Mouse (Mus musculus) kidney, embryonic 15.5 days (tissue): ENCODE measurements at regions not wholly inside any gene's neighbourhood (a gene's known extent, or its start where the extent isn't known, plus 50 kb on each side); places are given as distances from the start of the nearest gene placed in this dataset.

Experiments used
- ATAC-seq: fragments of 200-750 bp; cut with Nextera tagmentation; replicated peaks from 2 replicates; pipeline ENCODE4 v1.8.0; 2017; ENCODE audit warnings: moderate TSS enrichment; ENCODE audit not compliant: low FRiP score
- H3K27ac ChIP-seq: fragments of 300-500 bp; sonication (generic); 2 replicates; pipeline ENCODE4 v1.5.1; 2015; ENCODE audit warnings: mild to moderate bottlenecking, inconsistent platforms
- H3K27me3 ChIP-seq: fragments of 300-500 bp; sonication (generic); 2 replicates; pipeline ENCODE4 v1.6.1; 2015; ENCODE audit warnings: inconsistent platforms
- H3K36me3 ChIP-seq: fragments of 300-500 bp; sonication (generic); 2 replicates; pipeline ENCODE4 v1.6.1; 2015; ENCODE audit warnings: inconsistent platforms
- H3K4me1 ChIP-seq: fragments of 300-500 bp; sonication (generic); 2 replicates; pipeline ENCODE4 v1.6.1; 2015; ENCODE audit warnings: inconsistent platforms
- H3K4me2 ChIP-seq: fragments of 300-500 bp; sonication (generic); 2 replicates; pipeline ENCODE4 v1.6.1; 2015; ENCODE audit warnings: moderate library complexity, mild to moderate bottlenecking, inconsistent platforms
- H3K4me3 ChIP-seq: fragments of 300-500 bp; sonication (generic); replicated peaks from 2 replicates; pipeline ENCODE4 v1.5.1; 2015; ENCODE audit warnings: mild to moderate bottlenecking, inconsistent platforms
- H3K9ac ChIP-seq: fragments of 300-500 bp; sonication (generic); 2 replicates; pipeline ENCODE4 v1.6.1; 2015; ENCODE audit warnings: mild to moderate bottlenecking, inconsistent platforms
- H3K9me3 ChIP-seq: fragments of 300-500 bp; sonication (generic); replicated peaks from 2 replicates; pipeline ENCODE4 v1.6.1; 2016; ENCODE audit warnings: inconsistent platforms
- WGBS: fragments of 180-500 bp; shearing (Covaris S2); methylation state at CpG from one replicate; pipeline ENCODE4 v1.1.7; 2015; ENCODE audit warnings: mixed read lengths; 5-methylcytosine and 5-hydroxymethylcytosine counted together

GRCm38 (mm10) chr10:14333344-14333743 is 212.1 kb downstream of the Adgrg6 start:
- Histone ChIP-seq H3K9me3 (no peaks in the 10 kb centered on the region), H3K27me3 (no peaks in the 10 kb centered on the region), H3K36me3 (no peaks in the 10 kb centered on the region), H3K9ac (no peak overlapping the region), H3K27ac (no peak overlapping the region), H3K4me2 (no peak overlapping the region), H3K4me1 (0 out of 2 replicates have a peak, but pooled peaks cover 2% of the 10 kb centered on the region), H3K4me3 (no peak overlapping the region)
- WGBS, result 64% methylated on average over 4 of the region's 4 CpGs
- ATAC-seq, result no peak

GRCm38 (mm10) chr10:14332688-14333117 is 212.8 kb downstream of the Adgrg6 start:
- Histone ChIP-seq H3K27ac (0 out of 2 replicates have a peak overlapping the region, but pooled peaks have one; percentile 22), H3K4me1 (0 out of 2 replicates have a peak, but pooled peaks cover 2% of the 10 kb centered on the region), H3K36me3 (no peaks in the 10 kb centered on the region), H3K27me3 (no peaks in the 10 kb centered on the region), H3K4me3 (no peak overlapping the region), H3K9ac (no peak overlapping the region), H3K4me2 (no peak overlapping the region), H3K9me3 (no peaks in the 10 kb centered on the region)
- WGBS, result 38% methylated on average over 4 of the region's 4 CpGs
- peak; percentile 75 for ATAC-seq

- no peak for ATAC-seq
- Histone ChIP-seq H3K27ac (no peak overlapping the region), H3K4me3 (no peak overlapping the region), H3K9me3 (no peaks in the 10 kb centered on the region), H3K4me1 (0 out of 2 replicates have a peak, but pooled peaks cover 2% of the 10 kb centered on the region), H3K27me3 (no peaks in the 10 kb centered on the region), H3K36me3 (no peaks in the 10 kb centered on the region), H3K4me2 (no peak overlapping the region), H3K9ac (no peak overlapping the region)
- 65% methylated on average over 2 of the region's 2 CpGs for WGBS
These were observed 216.6 kb downstream of the Adgrg6 start for GRCm38 (mm10) chr10:14328846-14329245.

GRCm38 (mm10) chr10:14326229-14326628 is 219.2 kb downstream of the Adgrg6 start:
- Histone ChIP-seq H3K4me1 (no peaks in the 10 kb centered on the region), H3K27me3 (no peaks in the 10 kb centered on the region), H3K27ac (no peak overlapping the region), H3K9ac (no peak overlapping the region), H3K9me3 (no peaks in the 10 kb centered on the region), H3K36me3 (no peaks in the 10 kb centered on the region), H3K4me3 (no peak overlapping the region), H3K4me2 (no peak overlapping the region)
- WGBS, result 86% methylated on average over 6 of the region's 6 CpGs
- ATAC-seq, result no peak

- WGBS, result 4% methylated on average over 4 of the region's 4 CpGs
- Histone ChIP-seq H3K27ac (no peak overlapping the region), H3K9me3 (no peaks in the 10 kb centered on the region), H3K9ac (no peak overlapping the region), H3K27me3 (no peaks in the 10 kb centered on the region), H3K36me3 (no peaks in the 10 kb centered on the region), H3K4me3 (no peak overlapping the region), H3K4me1 (no peaks in the 10 kb centered on the region), H3K4me2 (no peak overlapping the region)
- no peak for ATAC-seq
These were observed 224.0 kb downstream of the Adgrg6 start for GRCm38 (mm10) chr10:14321503-14321902.

GRCm38 (mm10) chr10:14315232-14315631 is 230.2 kb downstream of the Adgrg6 start:
- Histone ChIP-seq H3K9me3 (no peaks in the 10 kb centered on the region), H3K9ac (no peak overlapping the region), H3K36me3 (no peaks in the 10 kb centered on the region), H3K27ac (no peak overlapping the region), H3K4me1 (no peaks in the 10 kb centered on the region), H3K4me3 (no peak overlapping the region), H3K27me3 (no peaks in the 10 kb centered on the region), H3K4me2 (no peak overlapping the region)
- 89% methylated on average over 7 of the region's 7 CpGs for WGBS
- no peak for ATAC-seq

- H3K9ac ChIP-seq, result no peak overlapping the region
- ATAC-seq, result no peak
- H3K9me3 ChIP-seq, result no peaks in the 10 kb centered on the region
- no peaks in the 10 kb centered on the region for H3K36me3 ChIP-seq
- H3K4me1 ChIP-seq, result no peaks in the 10 kb centered on the region
- no peaks in the 10 kb centered on the region for H3K27me3 ChIP-seq
- no peak overlapping the region for H3K4me3 ChIP-seq
- WGBS, result 33% methylated on average over 4 of the region's 4 CpGs
- H3K27ac ChIP-seq, result no peak overlapping the region
- H3K4me2 ChIP-seq, result no peak overlapping the region
These were observed 230.9 kb downstream of the Adgrg6 start for GRCm38 (mm10) chr10:14314607-14315006.

GRCm38 (mm10) chr10:14314004-14314581 is 231.4 kb downstream of the Adgrg6 start:
- Histone ChIP-seq H3K4me2 (no peak overlapping the region), H3K9me3 (no peaks in the 10 kb centered on the region), H3K27me3 (no peaks in the 10 kb centered on the region), H3K27ac (no peak overlapping the region), H3K4me3 (no peak overlapping the region), H3K36me3 (no peaks in the 10 kb centered on the region), H3K4me1 (no peaks in the 10 kb centered on the region), H3K9ac (no peak overlapping the region)
- ATAC-seq, result no peak
- 79% methylated on average over 10 of the region's 10 CpGs for WGBS

GRCm38 (mm10) chr10:14312959-14313358 is 232.5 kb downstream of the Adgrg6 start:
- H3K27me3 ChIP-seq, result no peaks in the 10 kb centered on the region
- H3K9ac ChIP-seq, result no peak overlapping the region
- no peak overlapping the region for H3K4me3 ChIP-seq
- 72% methylated on average over 4 of the region's 4 CpGs for WGBS
- no peak overlapping the region for H3K27ac ChIP-seq
- H3K4me1 ChIP-seq, result no peaks in the 10 kb centered on the region
- no peaks in the 10 kb centered on the region for H3K36me3 ChIP-seq
- no peak overlapping the region for H3K4me2 ChIP-seq
- H3K9me3 ChIP-seq, result no peaks in the 10 kb centered on the region
- no peak for ATAC-seq

- no peaks in the 10 kb centered on the region for H3K27me3 ChIP-seq
- WGBS, result 73% methylated on average over 3 of the region's 3 CpGs
- no peaks in the 10 kb centered on the region for H3K4me1 ChIP-seq
- ATAC-seq, result no peak
- no peak overlapping the region for H3K27ac ChIP-seq
- no peaks in the 10 kb centered on the region for H3K36me3 ChIP-seq
- H3K9ac ChIP-seq, result no peak overlapping the region
- no peaks in the 10 kb centered on the region for H3K9me3 ChIP-seq
- no peak overlapping the region for H3K4me3 ChIP-seq
- H3K4me2 ChIP-seq, result no peak overlapping the region
These were observed 233.5 kb downstream of the Adgrg6 start for GRCm38 (mm10) chr10:14311962-14312361.

GRCm38 (mm10) chr10:14306811-14307210 is 238.6 kb downstream of the Adgrg6 start:
- H3K27ac ChIP-seq, result no peak overlapping the region

GRCm38 (mm10) chr10:14303476-14303875 is 242.0 kb downstream of the Adgrg6 start:
- Histone ChIP-seq H3K9me3 (no peaks in the 10 kb centered on the region), H3K27me3 (no peaks in the 10 kb centered on the region), H3K4me3 (no peak overlapping the region), H3K4me1 (no peaks in the 10 kb centered on the region), H3K4me2 (no peak overlapping the region), H3K27ac (no peak overlapping the region), H3K9ac (no peak overlapping the region), H3K36me3 (no peaks in the 10 kb centered on the region)
- ATAC-seq, result no peak

More at GRCm38 (mm10) chr10:14306811-14307210, 238.6 kb downstream of the Adgrg6 start:
- no peak overlapping the region for H3K9ac ChIP-seq
- H3K9me3 ChIP-seq, result no peaks in the 10 kb centered on the region
- WGBS, result 55% methylated on average over 3 of the region's 3 CpGs
- no peak overlapping the region for H3K4me3 ChIP-seq
- no peak for ATAC-seq
- H3K27me3 ChIP-seq, result no peaks in the 10 kb centered on the region
- H3K4me2 ChIP-seq, result no peak overlapping the region
- no peaks in the 10 kb centered on the region for H3K36me3 ChIP-seq
- H3K4me1 ChIP-seq, result no peaks in the 10 kb centered on the region

- no peaks in the 10 kb centered on the region for H3K9me3 ChIP-seq
- no peaks in the 10 kb centered on the region for H3K4me1 ChIP-seq
- ATAC-seq, result no peak
- H3K9ac ChIP-seq, result no peak overlapping the region
- WGBS, result 77% methylated on average over 4 of the region's 4 CpGs
- no peak overlapping the region for H3K27ac ChIP-seq
- no peaks in the 10 kb centered on the region for H3K36me3 ChIP-seq
- H3K4me3 ChIP-seq, result no peak overlapping the region
- H3K4me2 ChIP-seq, result no peak overlapping the region
- no peaks in the 10 kb centered on the region for H3K27me3 ChIP-seq
These were observed 249.3 kb downstream of the Adgrg6 start for GRCm38 (mm10) chr10:14296147-14296546.
